Mouse (Mus musculus): Measurements from ENCODE around the gene Ehd3.

GRCm38 (mm10) chr17:73803521-73804184 lies at the start of gene Ehd3:
- TF ChIP-seq CTCF (IDR thresholded peaks at IDR 0.05; ENCODE audit: control insufficient read depth, insufficient read depth, low read length) (no peak), POLR2A (IDR thresholded peaks at IDR 0.05; ENCODE audit: borderline replicate concordance, control insufficient read depth, low read depth, low read length) (no peak)

Data from bone marrow, adult 2 months (tissue).